Comparison of ENCODE assay signal across 24 mouse cellular contexts in the genomic region with DNA sequence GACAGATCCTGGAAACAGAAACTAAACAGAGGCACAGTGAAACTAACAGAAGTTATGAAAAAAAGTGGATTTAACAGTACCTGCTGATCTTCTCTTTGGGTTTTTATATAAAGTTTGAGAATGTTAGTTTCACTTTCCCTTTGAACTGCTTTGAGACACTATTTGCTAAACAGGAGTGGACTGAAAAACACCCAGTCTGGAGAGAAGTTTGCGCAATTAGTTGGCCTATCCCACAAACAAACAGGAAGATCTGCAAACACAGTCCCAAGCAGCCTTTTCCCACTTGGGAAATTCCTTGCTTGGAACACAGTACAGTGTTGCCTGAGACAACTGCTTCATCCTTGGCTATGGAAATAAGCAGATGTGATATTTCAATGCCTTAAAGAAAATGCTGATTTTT. TPM values are rescaled to one million over a fixed set of nuclear protein-coding genes. Genes with fewer than 3 reads are reported as not detected.
DNase-seq lines count a peak whose midpoint lies in the region; ATAC-seq and TF ChIP-seq lines count a peak whose summit lies in the region.
"Not testable (repeated sequence)": the region's sequence is repeated elsewhere in the genome, so short reads cannot be mapped to it uniquely, and the experiment has no call there.
"Had no signal": no experiment of that assay in that cellular context is flagged by ENCODE, and none has a peak within 500 bp of the region (broad histone marks: within the 10 kb centered on the region; RNA-seq: fewer than 3 reads in every experiment).

No protein-coding gene starts in this region.

- not testable (repeated sequence) for TF ChIP-seq CTCF in liver, adult 2 months (IDR thresholded peaks at IDR 0.05; ENCODE audit: low read depth, low read length); spleen, adult 2 months (IDR thresholded peaks at IDR 0.05; ENCODE audit: extremely low read depth, insufficient read depth, insufficient read length, insufficient replicate concordance)

- 2% methylated on average over 1 of the region's 1 CpGs for WGBS in liver, adult 2 months
- WGBS in spleen, adult 2 months = 43% methylated on average over 1 of the region's 1 CpGs

- not testable (repeated sequence) for H3K27me3 ChIP-seq in liver, adult 2 months (ENCODE audit: control insufficient read depth, insufficient read depth, low read length); spleen, adult 2 months (ENCODE audit: control insufficient read depth, insufficient read depth, low read length)

- H3K79me2 ChIP-seq in liver, adult 2 months (ENCODE audit: control insufficient read depth, insufficient read depth, low read length) = not testable (repeated sequence)

- H3K36me3 ChIP-seq in liver, adult 2 months (ENCODE audit: control insufficient read depth, insufficient read depth, low read length); spleen, adult 2 months (ENCODE audit: control insufficient read depth, insufficient read depth, low read length): not testable (repeated sequence)

- peak; percentile 67 for ATAC-seq in CD4-positive, CD25-positive, alpha-beta regulatory T cell, adult 4 months
- ATAC-seq in hematopoietic stem cell, adult 5-6 weeks (replicated peaks in 1 of 2; ENCODE audit: insufficient read depth in 1 of 2, low FRiP score in 2 of 2, low TSS enrichment in 1 of 2, low read depth in 1 of 2, poor library complexity in 2 of 2, severe bottlenecking in 2 of 2) = peak; percentile 49 to 51; a peak in 2 of 4 replicates
- 0 out of 2 replicates have a peak, but pooled peaks have one; percentile 18 for ATAC-seq in megakaryocyte, adult 5-6 weeks (ENCODE audit: poor library complexity, severe bottlenecking)

- not testable (repeated sequence) for H3K4me3 ChIP-seq in brown adipose tissue, adult 24 weeks (ENCODE audit: insufficient read depth, low read depth, low read length); spleen, adult 2 months (ENCODE audit: extremely low read depth, insufficient read depth, insufficient read length)
- H3K4me3 ChIP-seq in liver, adult 2 months (ENCODE audit: insufficient read depth, low read depth, low read length) = peak overlapping the region; percentile 43; the same call in 1 of the 2 replicates

- TF ChIP-seq POLR2A in liver, adult 2 months (IDR thresholded peaks at IDR 0.05; ENCODE audit: extremely low read depth, insufficient read depth, low read length); spleen, adult 2 months (IDR thresholded peaks at IDR 0.05; ENCODE audit: low read depth, low read length): not testable (repeated sequence)

- H3K9ac ChIP-seq in liver, adult 2 months (ENCODE audit: low read depth, low read length) = not testable (repeated sequence)

- peak overlapping the region; percentile 61 for H3K27ac ChIP-seq in brown adipose tissue, adult 24 weeks (replicated peaks; ENCODE audit: low read depth, low read length)
- H3K27ac ChIP-seq in liver, adult 2 months (replicated peaks; ENCODE audit: insufficient read depth, low read depth, low read length) = peak overlapping the region; percentile 16; the same call in 1 of the 2 replicates
- H3K27ac ChIP-seq in spleen, adult 2 months (ENCODE audit: insufficient read depth, low read length) = peak overlapping the region; percentile 65

- peak; percentile 97 for DNase-seq in heart, adult 11 months
- peak; percentile 98 for DNase-seq in liver, adult 2 months (ENCODE audit: extremely low read depth, low read depth, low spot score)
- DNase-seq in spleen, adult 2 months (ENCODE audit: low read depth in 1 of 2, low spot score in 2 of 2) = not testable (repeated sequence)

- peaks cover 14% of the 10 kb centered on the region for H3K4me1 ChIP-seq in brown adipose tissue, adult 24 weeks (ENCODE audit: control insufficient read depth, insufficient read depth, insufficient read length, low read length)
- H3K4me1 ChIP-seq in liver, adult 2 months (ENCODE audit: control insufficient read depth, insufficient read depth, low read length) = peaks cover 20% of the 10 kb centered on the region
- H3K4me1 ChIP-seq in spleen, adult 2 months (ENCODE audit: control insufficient read depth, insufficient read depth, insufficient read length) = peaks cover 21% of the 10 kb centered on the region; the same call in 1 of the 2 replicates

RNA-seq across cellular contexts. Expression of gene Ms4a8a, which starts 25.2 kb away (rescaled TPM):
- not detected for polyA plus RNA-seq in CD4-positive, CD25-positive, alpha-beta regulatory T cell, adult 4 months (2017; shearing (Covaris generic))
- polyA plus RNA-seq in brown adipose tissue, adult 24 weeks (2012; ENCODE audit: insufficient read depth, insufficient read length, missing spikeins) = 1.4 and 2.8 TPM in 2 replicates
- total RNA-seq in hematopoietic stem cell, adult 5-6 weeks (2017) = 0.55 TPM in 1 of 2 replicates, not detected in the other
- 0.83 and 1.7 TPM in 2 replicates for total RNA-seq in liver, adult 2 months (2014; rRNA removed)
- 0.78 and 1.9 TPM in 2 replicates for polyA plus RNA-seq in liver, adult 2 months (2012; rRNA removed)
- 81.1 and 96.0 TPM in 2 replicates for total RNA-seq in megakaryocyte, adult 5-6 weeks (2015)
- total RNA-seq in megakaryocyte, adult 5-6 weeks (2017) = 52.4 and 55.6 TPM in 2 replicates
- 2.1 and 2.6 TPM in 2 replicates for polyA plus RNA-seq in spleen, adult 2 months (2012; rRNA removed)
- total RNA-seq: layer of hippocampus, postnatal 14 days; left cerebral cortex, postnatal 4 days; megakaryocyte-erythroid progenitor cell, adult 5-6 weeks had no signal
- polyA plus RNA-seq: embryonic facial prominence, embryonic 10.5 days; forebrain, embryonic 15.5 days; heart, embryonic 12.5 days; hindbrain, embryonic 12.5 days; limb, embryonic 15.5 days; lung, embryonic 16.5 days; midbrain, embryonic 14.5 days; neural tube, embryonic 13.5 days had no signal

RNA-seq across cellular contexts. Expression of gene Ms4a18, which starts 37.9 kb away (rescaled TPM):
- polyA plus RNA-seq in CD4-positive, CD25-positive, alpha-beta regulatory T cell, adult 4 months (2017; shearing (Covaris generic)) = not detected
- not detected in 2 replicates for polyA plus RNA-seq in brown adipose tissue, adult 24 weeks (2012; ENCODE audit: insufficient read depth, insufficient read length, missing spikeins)
- not detected in 2 replicates for total RNA-seq in hematopoietic stem cell, adult 5-6 weeks (2017)
- total RNA-seq in liver, adult 2 months (2014; rRNA removed) = not detected in 2 replicates
- not detected in 2 replicates for polyA plus RNA-seq in liver, adult 2 months (2012; rRNA removed)
- total RNA-seq in megakaryocyte, adult 5-6 weeks (2015) = not detected in 2 replicates
- total RNA-seq in megakaryocyte, adult 5-6 weeks (2017) = not detected in 2 replicates
- polyA plus RNA-seq in spleen, adult 2 months (2012; rRNA removed) = not detected in 2 replicates
- total RNA-seq: adrenal gland, postnatal 36 days; gastrocnemius, postnatal 14 days; heart, postnatal 10 days; layer of hippocampus, adult 18-20 months; layer of hippocampus, postnatal 14 days; left cerebral cortex, adult 8-10 months; left cerebral cortex, postnatal 4 days; megakaryocyte-erythroid progenitor cell, adult 5-6 weeks had no signal
- polyA plus RNA-seq: cortical plate, adult 2 months; embryonic facial prominence, embryonic 10.5 days; forebrain, embryonic 15.5 days; heart, embryonic 12.5 days; hindbrain, embryonic 12.5 days; limb, embryonic 15.5 days; lung, embryonic 16.5 days; midbrain, embryonic 14.5 days; neural tube, embryonic 13.5 days had no signal
